Mouse (Mus musculus): ENCODE results near the gene Engase.

The Engase gene

GRCm38 (mm10) chr11:118490566-118491218 is 14.1 kb downstream of the Engase start:
- DNase-seq, result peak; percentile 78

DNA sequence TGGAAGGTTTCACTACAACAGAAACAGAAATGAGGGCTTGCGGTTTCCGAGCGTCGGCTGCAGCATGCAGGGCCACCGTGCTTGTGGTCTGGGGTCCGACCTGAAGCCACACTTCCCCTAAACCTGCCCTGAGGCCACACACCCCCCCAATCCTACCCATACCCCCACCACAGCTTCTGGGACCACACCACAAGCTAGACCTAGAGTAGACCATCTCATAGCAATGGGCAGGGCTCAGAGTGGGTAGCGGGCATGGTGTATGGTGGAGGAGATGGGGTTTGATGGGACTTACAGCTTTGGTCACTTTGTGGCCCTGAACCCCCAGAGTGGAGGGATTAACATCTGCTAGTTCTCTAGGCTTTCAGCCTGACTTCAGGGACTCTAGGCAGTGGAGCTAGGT is 14.6 kb downstream of the Engase start:
- no peak for DNase-seq

GRCm38 (mm10) chr11:118493458-118493857 is 16.8 kb downstream of the Engase start:
- DNase-seq, result no peak

- no peak for DNase-seq
Measured at GRCm38 (mm10) chr11:118494001-118494737, 17.5 kb downstream of the Engase start.

- DNase-seq, result no peak
Measured at GRCm38 (mm10) chr11:118495065-118495464, 18.4 kb downstream of the Engase start.

DNA sequence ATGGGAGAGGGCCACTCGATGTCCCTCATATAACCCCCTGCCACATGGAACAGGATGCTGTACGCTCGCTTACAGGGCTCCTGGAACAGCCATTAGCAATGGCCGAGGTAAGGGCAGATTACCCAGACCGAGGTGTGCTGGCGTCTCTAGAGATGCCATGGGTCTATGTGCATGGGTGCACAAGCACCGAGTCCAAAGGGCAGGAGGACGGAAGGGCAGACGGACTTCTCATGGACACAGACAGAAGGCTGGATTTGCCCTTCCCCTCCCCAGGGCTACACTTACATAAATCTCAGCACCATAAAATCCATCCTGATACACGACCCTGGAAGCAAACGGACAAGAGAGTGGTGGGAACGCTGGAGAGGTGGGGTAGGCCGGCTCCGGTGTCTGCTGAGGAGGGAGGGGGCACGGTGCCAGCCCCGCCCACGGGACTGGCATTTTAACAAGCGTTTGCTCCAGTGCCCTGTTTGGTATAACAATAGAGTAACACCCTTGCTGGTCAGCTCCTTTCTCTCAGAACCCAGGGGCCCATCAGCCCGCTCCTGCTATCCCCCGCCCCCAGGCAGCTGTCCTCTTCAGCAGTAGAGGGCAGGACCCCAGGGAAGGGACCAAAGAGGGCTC is 19.5 kb downstream of the Engase start:
- DNase-seq, result peak; percentile 42

- no peak for DNase-seq
Measured at GRCm38 (mm10) chr11:118502990-118503389, 26.4 kb downstream of the Engase start.

GRCm38 (mm10) chr11:118503418-118504179 is 27.0 kb downstream of the Engase start:
- no peak for DNase-seq

DNA sequence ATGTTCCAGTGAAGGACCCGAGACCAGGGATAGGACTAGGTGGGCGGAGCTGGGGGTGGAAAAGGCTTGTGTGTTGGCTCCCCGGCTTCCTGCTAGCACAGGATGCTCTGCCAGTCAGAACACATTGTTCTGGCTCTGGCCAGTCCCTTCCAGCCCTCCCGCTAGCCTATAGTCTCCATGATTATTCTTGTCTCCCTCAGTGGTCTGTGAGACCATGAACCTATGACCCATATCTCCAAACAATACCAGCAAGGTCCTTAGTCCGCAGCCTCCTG is 27.5 kb downstream of the Engase start:
- DNase-seq, result no peak

- DNase-seq, result no peak
Measured at GRCm38 (mm10) chr11:118507095-118507494, 30.5 kb downstream of the Engase start.

- DNase-seq, result peak; percentile 85
Measured at GRCm38 (mm10) chr11:118507904-118508303, 31.3 kb downstream of the Engase start.

DNA sequence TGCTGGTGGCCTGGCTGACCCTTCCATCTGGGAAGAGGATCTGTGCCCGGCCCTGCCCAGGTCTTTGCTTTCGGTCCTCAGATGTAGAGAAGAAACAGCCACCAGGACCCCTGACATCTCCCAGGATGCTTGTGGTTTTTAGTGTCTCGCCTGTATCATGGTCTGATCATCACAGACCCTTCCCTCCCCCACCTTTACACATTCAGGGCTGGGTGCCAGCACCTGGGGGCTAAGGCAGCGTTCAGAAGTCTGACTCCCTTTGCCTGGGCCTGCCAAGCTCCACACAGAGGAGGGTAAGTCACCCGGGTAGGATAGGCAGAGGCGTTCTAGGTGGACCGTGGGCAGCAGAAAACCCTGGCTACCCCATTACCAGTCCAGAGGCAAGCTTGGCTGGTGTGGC is 31.7 kb downstream of the Engase start:
- DNase-seq, result no peak

GRCm38 (mm10) chr11:118511851-118512250 is 35.2 kb downstream of the Engase start:
- DNase-seq, result no peak

DNA sequence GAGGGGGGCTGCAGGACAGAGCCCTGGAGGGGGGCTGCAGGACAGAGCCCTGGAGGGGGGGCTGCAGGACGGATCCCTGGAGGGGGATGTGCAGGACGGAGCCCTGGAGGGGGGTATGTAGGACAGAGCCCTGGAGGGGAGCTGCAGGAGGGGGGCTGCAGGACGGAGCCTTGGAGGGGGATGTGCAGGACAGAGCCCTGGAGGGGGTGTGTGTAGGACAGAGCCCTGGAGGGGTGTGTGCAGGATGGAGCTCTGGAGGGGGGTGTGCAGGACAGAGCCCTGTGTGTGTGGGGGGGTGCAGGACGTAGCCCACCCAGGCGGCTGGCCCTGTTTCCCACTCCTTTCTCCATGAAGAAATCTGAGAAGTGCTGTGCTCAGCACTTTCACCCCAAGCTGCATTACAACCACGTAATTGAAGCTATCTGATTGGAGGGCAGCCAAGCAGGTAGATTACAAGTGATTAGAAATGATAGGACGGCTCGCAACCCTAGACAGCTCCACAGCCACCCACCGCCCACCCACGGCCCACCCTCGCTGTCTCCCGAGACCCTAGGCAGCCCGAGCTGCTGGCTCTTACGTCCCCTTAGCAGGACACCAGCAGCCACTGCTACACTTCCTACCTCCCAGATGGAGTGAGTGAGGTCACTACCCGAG is 35.8 kb downstream of the Engase start:
- peak; percentile 71 for DNase-seq

- no peak for DNase-seq
Measured at GRCm38 (mm10) chr11:118517924-118518323, 41.3 kb downstream of the Engase start.

DNA sequence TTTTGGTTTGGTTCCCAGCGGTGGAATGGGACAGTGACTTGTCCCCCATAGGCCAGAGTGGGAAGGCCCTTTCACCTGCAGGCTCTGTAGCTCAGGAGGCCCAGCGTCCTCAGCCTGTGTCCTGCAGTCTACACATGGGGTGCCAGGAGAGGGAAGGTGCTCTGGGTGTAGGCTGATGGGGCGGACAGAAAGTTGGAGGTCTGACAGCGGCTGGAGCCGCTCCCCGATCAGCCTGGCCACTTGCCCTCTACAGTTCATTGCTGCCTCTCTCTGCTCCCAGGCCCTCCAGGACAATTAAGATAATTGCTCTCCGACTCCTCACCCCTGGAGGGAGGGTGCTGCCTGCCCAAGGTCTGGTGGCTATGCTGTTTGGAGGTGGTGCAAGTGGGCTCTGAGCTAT is 42.1 kb downstream of the Engase start:
- no peak for DNase-seq

GRCm38 (mm10) chr11:118520251-118520650 is 43.6 kb downstream of the Engase start:
- DNase-seq, result no peak

DNA sequence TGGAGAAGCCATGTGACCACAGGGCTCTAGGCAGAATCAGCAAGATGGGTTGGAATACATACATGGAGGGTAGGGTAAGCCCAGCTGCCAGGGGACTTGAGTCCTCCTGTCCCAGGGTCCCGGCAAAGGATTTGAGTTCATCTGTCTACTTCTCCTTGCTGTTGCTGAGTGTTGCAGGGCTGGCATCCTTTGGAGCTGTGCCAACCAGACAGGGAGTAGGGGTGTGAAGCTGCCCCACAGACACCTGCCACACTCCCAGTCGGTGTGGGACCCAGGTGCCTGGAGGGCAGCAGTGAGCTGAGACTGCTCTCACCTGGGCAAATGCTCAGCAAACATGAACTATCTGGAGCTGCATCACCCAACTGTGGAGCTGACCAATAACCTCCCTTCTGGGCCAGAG is 44.3 kb downstream of the Engase start:
- DNase-seq, result no peak

DNA sequence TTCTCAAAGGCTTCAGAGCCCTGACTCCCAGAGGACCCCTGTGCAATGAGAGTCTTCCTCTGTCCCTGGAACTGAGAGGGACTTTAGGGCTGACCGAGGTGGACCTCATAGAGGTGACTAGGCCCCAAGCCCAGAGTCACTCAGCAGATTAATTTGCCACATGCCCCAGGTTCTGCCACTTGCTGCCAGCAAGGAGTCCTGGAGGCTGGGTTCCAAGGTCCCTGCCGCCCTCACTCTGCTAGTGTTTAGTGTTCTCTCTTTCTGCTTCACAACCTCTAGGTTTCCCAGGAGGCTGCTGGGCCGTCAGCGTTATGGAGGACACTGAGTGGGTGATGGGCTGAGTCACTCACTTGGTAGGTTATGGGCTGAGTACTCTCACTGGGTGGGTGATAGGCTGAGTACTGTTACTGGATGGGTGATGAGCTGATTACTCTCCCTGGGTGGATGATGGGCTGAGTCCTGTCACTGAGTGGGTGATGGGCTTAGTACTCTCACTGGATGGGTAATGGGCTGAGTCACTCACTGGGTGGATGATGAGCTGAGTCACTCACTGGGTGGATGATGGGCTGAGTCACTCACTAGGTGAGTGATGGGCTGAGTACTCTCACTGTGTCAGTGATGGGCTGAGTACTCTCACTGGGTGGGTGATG is 47.0 kb downstream of the Engase start:
- DNase-seq, result no peak

DNA sequence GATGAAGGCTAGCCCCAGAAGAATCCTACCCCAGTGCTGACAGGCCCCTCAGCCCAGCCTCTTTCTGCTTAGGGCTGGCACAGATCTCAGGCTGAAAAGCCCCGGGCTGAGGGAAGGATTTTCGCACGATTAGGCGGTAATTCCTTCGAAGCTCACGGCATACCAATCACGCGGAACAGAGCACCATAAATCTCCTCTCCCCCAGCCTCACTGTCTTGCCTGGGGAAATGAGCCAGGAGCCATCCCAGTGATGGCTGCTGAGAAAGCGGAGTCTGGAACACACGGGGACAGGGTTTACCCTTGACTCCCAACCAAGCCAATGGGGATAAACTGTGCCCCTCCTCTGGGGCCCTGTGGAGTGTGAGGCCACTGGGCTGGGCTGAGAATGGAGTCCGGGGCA is 48.4 kb downstream of the Engase start:
- DNase-seq, result peak; percentile 77

GRCm38 (mm10) chr11:118528761-118529160 is 52.1 kb downstream of the Engase start:
- no peak for DNase-seq

DNA sequence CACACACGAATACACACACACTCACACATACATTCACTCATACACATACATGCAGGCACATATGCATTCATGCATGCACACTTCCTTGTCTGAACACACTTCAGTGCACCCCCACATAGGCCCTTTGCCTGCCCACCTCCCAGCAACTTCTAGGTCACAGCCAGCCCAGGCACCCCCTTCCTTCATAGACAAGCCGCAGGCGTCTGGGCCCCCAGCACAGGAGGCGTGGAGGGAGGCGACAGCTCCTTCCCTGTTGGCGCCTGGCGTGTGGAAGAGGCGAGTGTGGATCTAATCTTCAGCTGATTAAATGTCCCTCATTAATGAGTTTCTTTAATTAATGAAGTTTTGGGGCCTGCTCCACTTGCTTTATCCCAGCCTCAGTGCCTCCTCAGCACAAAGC is 53.7 kb downstream of the Engase start:
- peak; percentile 77 for DNase-seq
